Mouse (Mus musculus): ENCODE results near the gene Gale. TPM values are rescaled to one million over a fixed set of nuclear protein-coding genes. Genes with fewer than 3 reads are reported as not detected.

Gene Gale
- 38.7 and 39.2 TPM in 2 replicates for polyA plus RNA-seq (2016; fragmentation: Nextera tagmentation; extraction: Ambion mirVana)

DNA sequence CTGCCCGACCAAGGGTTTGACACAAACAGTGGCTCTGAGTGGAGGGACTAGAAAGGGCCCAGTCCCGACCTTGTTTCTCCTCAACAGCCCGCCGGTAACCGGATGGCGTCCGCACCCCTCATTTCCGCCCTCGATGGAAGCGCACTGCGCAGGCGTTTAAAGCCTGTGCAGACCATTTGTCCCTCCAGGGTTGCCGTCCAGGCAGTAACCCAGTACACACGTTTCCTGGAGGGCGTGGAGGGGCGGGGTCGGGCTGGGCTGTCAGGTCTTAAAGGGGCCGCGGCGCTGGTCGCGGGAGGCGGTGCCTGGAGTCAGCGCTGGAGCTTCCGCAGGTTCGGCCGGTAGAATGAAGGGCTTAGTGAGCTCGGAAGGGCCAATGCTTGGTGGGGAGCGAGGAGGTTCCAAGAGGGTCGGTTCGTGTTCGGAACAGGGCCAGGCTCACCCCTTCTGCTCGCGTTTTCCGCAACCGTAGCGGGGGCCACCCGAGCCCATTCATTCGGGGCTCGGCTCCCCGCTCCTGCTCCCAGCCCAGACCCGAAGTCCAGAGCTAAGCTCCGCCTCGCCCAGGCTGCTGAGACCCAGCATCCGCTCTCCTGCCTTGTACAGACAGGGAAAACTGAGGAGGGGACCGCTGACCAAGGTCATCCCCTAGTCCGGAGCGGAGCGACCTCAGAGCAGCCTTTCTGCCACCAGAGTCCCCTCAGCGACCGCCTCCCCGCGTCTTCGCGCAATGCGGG lies at the start of gene Gale:
Gene Gale (plus strand): TSS at position 271 of the 737 bp plus-strand sequence.
- WGBS: under 1% methylated on average over 56 of the region's 56 CpGs
- peaks cover 5% of the 10 kb centered on the region; the same call in 1 of the 2 replicates for H3K27me3 ChIP-seq (ENCODE audit: low read depth, poor library complexity, severe bottlenecking)
- H3K9me3 ChIP-seq (replicated peaks): no peaks in the 10 kb centered on the region
- H3K4me3 ChIP-seq: peak within 1 kb of the TSS; percentile 70
- DNase-seq (ENCODE audit: low spot score): peak; percentile 98
- peaks cover 31% of the 10 kb centered on the region for H3K4me1 ChIP-seq
- H3K27ac ChIP-seq: peak within 1 kb of the TSS; percentile 90
- H3K36me3 ChIP-seq: peaks cover 73% of the 10 kb centered on the region

DNA sequence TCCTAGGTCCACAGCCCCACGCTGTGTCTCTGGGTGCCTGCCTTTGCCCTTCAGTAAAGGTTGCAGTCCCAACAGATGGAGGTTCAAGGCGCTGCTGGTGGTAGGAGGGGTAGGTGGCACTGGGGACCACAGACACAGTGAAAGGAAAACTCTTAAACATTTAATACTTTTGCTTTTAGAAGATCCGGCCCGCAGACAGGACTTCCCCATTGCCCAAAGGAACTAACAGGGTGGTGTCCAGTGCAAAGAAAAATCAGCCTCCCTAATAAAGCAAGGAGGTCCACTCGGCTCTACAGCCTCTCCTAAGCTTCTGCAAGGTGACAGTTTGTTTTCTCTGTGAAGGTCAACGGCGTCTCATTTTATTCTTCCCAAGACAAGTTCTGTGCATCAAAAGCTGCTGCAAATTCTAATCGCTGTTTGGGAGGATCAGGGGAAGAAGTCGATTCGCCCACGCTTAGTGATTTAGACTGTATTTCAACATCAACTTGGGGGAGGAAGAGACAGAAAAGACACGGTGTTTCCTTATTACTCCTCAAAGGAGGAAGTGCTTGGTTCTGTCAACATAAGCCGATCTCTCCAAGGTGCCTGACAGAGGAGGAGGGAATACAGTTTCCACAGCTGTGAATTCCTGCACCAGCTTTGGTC lies 44.8 kb upstream of the Gale start:
- Histone ChIP-seq H3K4me3 (no peak overlapping the region), H3K4me1 (peaks cover 10% of the 10 kb centered on the region), H3K9me3 (replicated peaks) (no peaks in the 10 kb centered on the region), H3K36me3 (peaks cover 9% of the 10 kb centered on the region), H3K27me3 (ENCODE audit: low read depth, poor library complexity, severe bottlenecking) (no peaks in the 10 kb centered on the region), H3K27ac (no peak overlapping the region)
- 91% methylated on average over 13 of the region's 13 CpGs for whole genome bisulfite sequencing
- no peak for DNase-seq (ENCODE audit: low spot score)

DNA sequence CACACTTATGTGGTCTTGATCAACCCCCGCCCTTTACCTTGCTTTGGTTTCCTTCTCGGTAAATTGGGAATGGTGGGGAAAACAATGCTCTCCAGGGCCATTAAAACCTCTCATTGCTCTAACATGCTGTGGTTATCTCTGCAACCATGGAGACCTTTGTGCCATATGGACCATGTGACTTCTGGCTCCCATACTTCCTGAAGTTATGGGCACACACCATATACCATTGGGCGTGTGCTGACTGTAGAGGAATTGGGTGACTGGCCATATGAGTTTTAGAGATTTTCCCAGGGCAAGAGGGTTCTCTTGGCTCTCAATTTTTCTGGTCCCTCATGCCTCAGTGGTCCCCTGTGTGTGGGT lies 44.3 kb upstream of the Gale start:
- no peak overlapping the region for H3K27ac ChIP-seq
- peaks cover 12% of the 10 kb centered on the region for H3K36me3 ChIP-seq
- peaks cover 10% of the 10 kb centered on the region for H3K4me1 ChIP-seq
- H3K9me3 ChIP-seq (replicated peaks): no peaks in the 10 kb centered on the region
- 93% methylated on average over 3 of the region's 3 CpGs for WGBS
- DNase-seq (ENCODE audit: low spot score): no peak
- no peaks in the 10 kb centered on the region for H3K27me3 ChIP-seq (ENCODE audit: low read depth, poor library complexity, severe bottlenecking)
- no peak overlapping the region for H3K4me3 ChIP-seq

DNA sequence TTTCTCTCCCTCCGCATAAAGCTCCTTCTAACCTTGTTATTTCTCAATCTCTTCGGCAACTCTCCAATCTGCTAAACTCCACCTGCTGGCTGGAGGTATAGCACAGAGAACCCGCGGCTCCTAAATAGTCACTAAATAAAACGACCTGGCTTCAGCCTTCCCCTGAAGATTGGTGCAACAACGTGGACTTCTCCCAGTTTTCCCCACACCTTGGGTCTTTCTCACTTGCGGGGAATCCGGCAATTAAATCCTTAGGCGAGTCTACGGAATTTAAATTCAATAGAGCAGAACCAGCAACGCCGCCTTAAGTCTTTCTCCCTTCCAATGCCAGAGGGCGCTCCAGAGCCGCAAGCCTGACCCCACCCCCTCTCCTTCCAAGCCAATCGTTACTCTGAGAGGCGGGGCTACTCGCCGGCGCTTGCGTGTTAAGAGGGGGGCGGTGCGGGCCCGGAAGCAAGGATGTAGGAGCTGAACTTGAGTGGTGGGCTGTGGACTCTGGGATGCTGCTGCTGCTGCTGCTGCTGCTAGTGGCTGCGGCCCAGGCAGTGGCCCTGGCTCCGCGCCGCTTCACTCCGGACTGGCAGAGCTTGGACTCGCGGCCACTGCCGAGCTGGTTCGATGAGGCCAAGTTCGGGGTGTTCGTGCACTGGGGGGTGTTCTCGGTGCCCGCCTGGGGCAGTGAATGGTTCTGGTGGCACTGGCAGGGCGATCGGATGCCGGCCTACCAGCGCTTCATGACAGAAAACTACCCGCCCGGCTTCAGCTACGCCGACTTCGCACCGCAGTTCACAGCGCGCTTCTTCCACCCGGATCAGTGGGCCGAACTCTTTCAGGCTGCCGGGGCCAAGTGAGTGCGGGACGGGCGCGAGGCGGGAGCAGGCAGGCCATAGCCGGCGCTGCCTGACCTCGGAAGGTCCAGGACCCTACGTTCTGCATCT lies 43.0 kb upstream of the Gale start, which contains the start of gene Fuca1:
Gene Fuca1 (plus strand): TSS at position 432 of the 938 bp plus-strand sequence.
- no peaks in the 10 kb centered on the region for H3K27me3 ChIP-seq (ENCODE audit: low read depth, poor library complexity, severe bottlenecking)
- DNase-seq (ENCODE audit: low spot score): peak; percentile 94
- WGBS: 2% methylated on average over 60 of the region's 60 CpGs
- H3K4me1 ChIP-seq: peaks cover 10% of the 10 kb centered on the region
- peak within 1 kb of the TSS; percentile 83 for H3K27ac ChIP-seq
- H3K4me3 ChIP-seq: peak within 1 kb of the TSS; percentile 73
- H3K36me3 ChIP-seq: peaks cover 16% of the 10 kb centered on the region
- no peaks in the 10 kb centered on the region for H3K9me3 ChIP-seq (replicated peaks)

DNA sequence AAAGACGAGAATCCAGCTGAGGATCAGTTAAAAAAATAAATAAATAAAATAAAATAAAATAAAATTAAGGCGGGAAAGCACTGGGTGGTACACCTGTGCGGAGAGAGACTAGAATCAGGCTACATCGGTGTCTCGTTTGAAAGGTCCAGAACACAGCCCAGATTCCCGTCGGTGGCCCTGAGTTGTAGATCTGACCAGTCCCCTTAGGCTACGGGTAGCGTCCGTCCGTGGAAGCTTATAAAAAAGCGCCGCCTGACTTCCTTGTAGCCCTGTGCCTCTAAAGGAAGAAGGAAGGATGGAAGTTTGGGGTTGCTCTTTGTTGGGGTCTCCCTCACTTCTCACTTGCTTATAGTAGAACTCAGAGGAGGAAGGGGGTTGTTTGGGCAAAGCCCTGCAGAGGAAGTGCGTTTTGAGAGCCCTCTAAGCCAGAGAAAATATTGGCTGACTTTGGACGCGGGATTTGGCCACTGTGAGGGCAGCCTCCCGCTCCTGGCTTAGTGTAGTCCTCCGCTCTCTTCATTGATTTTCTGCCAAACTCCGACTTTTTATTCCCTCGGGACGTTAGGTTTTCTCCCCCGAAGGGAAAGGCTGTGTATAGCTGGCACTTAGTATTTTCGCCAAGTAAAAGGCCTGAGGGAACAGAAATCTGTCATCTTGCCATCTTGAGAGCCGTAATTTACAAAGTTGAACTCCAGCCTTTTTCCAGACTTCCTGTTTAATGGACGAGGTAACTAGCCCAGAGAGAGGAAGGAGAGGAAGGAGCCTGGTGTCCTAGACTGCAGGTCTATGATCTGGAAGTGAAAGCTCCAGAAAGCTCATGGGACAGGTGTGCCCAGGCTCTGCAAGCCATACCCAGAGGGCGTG lies 42.0 kb upstream of the Gale start:
- H3K4me3 ChIP-seq: peak overlapping the region; percentile 73
- peaks cover 10% of the 10 kb centered on the region for H3K4me1 ChIP-seq
- no peaks in the 10 kb centered on the region for H3K9me3 ChIP-seq (replicated peaks)
- DNase-seq (ENCODE audit: low spot score): peak; percentile 50
- H3K27me3 ChIP-seq (ENCODE audit: low read depth, poor library complexity, severe bottlenecking): no peaks in the 10 kb centered on the region
- 10% methylated on average over 26 of the region's 26 CpGs for WGBS
- H3K36me3 ChIP-seq: peaks cover 24% of the 10 kb centered on the region
- peak overlapping the region; percentile 83 for H3K27ac ChIP-seq

DNA sequence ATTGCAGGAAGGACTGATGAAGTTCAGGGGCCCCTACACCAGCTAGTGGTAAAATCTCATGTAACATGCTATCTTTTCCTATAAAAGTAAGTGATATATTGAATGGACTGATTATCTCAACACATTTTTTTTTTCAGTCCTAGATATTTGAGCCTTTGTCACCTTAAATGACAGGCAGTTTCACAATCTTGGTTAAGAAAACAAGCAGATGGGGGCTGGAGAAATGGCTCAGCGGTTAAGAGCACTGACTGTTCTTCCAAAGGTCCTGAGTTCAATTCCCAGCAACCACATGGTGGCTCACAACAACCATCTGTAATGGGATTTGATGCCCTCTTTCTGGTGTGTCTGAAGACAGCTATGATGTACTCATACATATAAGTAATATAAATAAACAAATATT lies 41.3 kb upstream of the Gale start:
- Histone ChIP-seq H3K9me3 (replicated peaks) (no peaks in the 10 kb centered on the region), H3K4me3 (no peak overlapping the region), H3K4me1 (peaks cover 10% of the 10 kb centered on the region), H3K36me3 (peaks cover 27% of the 10 kb centered on the region), H3K27ac (no peak overlapping the region), H3K27me3 (ENCODE audit: low read depth, poor library complexity, severe bottlenecking) (no peaks in the 10 kb centered on the region)
- no peak for DNase-seq (ENCODE audit: low spot score)
- WGBS: 91% methylated on average over 1 of the region's 1 CpGs

DNA sequence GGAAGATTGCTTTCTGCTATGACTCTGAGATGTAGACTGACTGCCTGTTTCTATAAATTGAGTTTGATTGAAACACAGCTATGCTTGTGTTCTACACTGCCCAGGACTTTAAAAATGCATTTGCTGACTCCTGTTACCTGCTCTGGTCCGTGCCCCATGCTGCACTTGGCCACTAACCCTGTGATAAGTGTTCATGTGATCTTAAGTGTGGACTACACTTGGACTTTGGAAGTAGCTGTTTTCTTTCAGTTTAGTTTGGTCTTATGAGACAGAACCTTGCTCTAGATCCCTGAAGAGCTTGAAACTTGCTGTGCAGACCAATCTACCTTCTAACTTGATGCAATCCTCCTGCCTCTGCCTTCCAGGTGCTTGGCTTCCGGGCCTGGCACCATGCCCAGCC lies 39.1 kb upstream of the Gale start:
- Histone ChIP-seq H3K4me1 (peaks cover 13% of the 10 kb centered on the region), H3K36me3 (peaks cover 27% of the 10 kb centered on the region), H3K27ac (no peak overlapping the region), H3K27me3 (ENCODE audit: low read depth, poor library complexity, severe bottlenecking) (no peaks in the 10 kb centered on the region), H3K9me3 (replicated peaks) (no peaks in the 10 kb centered on the region), H3K4me3 (no peak overlapping the region)
- no peak for DNase-seq (ENCODE audit: low spot score)
- WGBS: 86% methylated on average over 2 of the region's 2 CpGs

DNA sequence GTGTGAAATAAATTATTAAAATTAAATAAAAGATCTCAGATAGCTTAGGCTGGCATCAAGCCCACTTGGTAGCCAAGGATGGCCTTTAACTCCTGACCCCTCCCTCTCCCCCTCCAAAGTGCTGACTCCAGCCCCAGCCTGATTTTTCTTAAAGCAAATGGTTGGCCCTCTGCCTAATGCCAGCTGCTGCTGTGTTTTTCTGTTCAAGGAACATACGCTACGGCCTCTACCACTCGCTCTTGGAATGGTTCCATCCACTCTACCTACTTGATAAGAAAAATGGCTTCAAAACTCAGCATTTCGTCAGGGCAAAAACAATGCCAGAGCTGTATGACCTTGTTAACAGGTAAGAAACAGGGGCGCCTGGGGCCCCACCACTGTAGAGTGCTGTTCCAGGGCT lies 38.2 kb upstream of the Gale start:
- WGBS: 93% methylated on average over 5 of the region's 5 CpGs

DNA sequence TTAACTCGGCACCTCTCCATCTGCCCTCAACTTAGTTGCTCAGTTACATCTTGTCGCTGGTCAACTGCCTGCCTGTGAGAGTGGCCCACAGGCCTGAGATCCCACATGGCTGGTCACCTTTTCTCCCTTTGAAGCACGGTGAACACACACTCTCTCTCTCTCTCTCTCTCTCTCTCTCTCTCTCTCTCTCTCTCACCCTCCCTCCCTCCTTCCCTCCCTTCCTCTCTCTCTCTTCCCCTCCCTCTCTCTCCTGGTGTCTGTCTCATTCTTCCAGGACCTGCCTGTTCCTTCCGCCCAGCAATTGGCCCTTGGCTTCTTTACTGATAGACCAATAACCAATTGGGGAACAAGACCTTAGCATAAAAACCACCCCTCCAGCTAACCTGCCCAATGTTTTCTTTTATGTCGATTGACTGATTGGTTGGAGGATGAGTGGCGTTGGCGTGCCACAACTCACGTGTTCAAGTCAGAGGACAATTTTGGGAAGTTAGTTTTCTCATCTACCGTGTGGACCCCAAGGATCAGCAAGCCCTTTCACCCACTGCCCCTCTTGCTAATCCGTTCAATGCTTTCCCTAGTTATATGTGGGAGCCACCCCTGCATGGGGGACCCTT lies 37.2 kb upstream of the Gale start:
- Histone ChIP-seq H3K27ac (no peak overlapping the region), H3K4me3 (no peak overlapping the region), H3K4me1 (peaks cover 12% of the 10 kb centered on the region), H3K9me3 (replicated peaks) (no peaks in the 10 kb centered on the region), H3K36me3 (peaks cover 39% of the 10 kb centered on the region), H3K27me3 (ENCODE audit: low read depth, poor library complexity, severe bottlenecking) (no peaks in the 10 kb centered on the region)
- no peak for DNase-seq (ENCODE audit: low spot score)
- whole genome bisulfite sequencing: 86% methylated on average over 10 of the region's 10 CpGs

More for the DNA sequence above, 38.2 kb upstream of the Gale start:
- H3K9me3 ChIP-seq (replicated peaks): no peaks in the 10 kb centered on the region
- peaks cover 13% of the 10 kb centered on the region for H3K4me1 ChIP-seq
- no peak overlapping the region for H3K4me3 ChIP-seq
- DNase-seq (ENCODE audit: low spot score): no peak
- H3K27me3 ChIP-seq (ENCODE audit: low read depth, poor library complexity, severe bottlenecking): no peaks in the 10 kb centered on the region
- H3K36me3 ChIP-seq: peaks cover 29% of the 10 kb centered on the region
- H3K27ac ChIP-seq: no peak overlapping the region

DNA sequence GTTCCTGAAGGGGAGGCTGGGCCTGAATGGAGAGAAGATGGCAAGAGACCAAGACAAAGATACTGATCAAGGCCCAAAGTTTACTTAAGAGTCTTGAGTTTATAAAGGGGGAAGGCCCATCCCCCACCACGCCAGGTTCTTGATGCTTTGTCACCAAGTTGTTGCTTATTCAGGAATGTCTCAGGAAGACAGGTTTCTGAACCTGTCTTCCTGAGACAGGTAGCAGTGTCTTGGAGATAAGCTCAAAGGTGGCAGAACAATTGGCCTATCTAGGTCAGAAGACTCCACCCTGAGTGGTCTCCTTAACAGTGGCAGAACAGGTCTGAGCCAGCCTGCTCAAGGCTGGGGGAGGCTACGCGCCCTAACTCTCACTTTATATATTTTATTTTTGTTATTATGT lies 36.7 kb upstream of the Gale start:
- no peaks in the 10 kb centered on the region for H3K27me3 ChIP-seq (ENCODE audit: low read depth, poor library complexity, severe bottlenecking)

DNA sequence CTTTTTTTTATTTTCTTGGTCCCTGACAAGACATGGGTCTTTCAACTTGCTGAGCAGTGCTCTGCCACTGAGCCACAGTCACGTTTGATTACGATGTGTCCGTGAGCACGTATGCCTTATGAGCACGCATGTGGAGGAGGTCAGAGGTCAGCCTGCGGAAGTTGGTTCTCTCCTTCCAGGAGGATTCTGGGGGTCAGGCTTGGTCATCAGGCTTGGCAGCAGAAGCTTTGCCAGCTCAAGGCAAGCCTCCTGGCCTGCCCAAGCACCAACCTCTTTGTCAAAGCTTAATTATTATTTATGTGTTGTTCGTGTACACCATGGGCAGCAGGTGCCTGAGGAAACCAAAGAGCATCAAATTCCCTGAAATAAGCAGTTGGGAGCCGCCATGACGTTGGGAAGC lies 35.2 kb upstream of the Gale start:
- peaks cover 45% of the 10 kb centered on the region for H3K36me3 ChIP-seq
- H3K9me3 ChIP-seq (replicated peaks): no peaks in the 10 kb centered on the region
- no peak overlapping the region for H3K4me3 ChIP-seq
- H3K4me1 ChIP-seq: 0 out of 2 replicates have a peak, but pooled peaks cover 3% of the 10 kb centered on the region
- H3K27me3 ChIP-seq (ENCODE audit: low read depth, poor library complexity, severe bottlenecking): no peaks in the 10 kb centered on the region
- H3K27ac ChIP-seq: no peak overlapping the region
- no peak for DNase-seq (ENCODE audit: low spot score)
- WGBS: 88% methylated on average over 9 of the region's 9 CpGs

More for the DNA sequence above, 36.7 kb upstream of the Gale start:
- WGBS: 91% methylated on average over 3 of the region's 3 CpGs
- H3K4me1 ChIP-seq: peaks cover 6% of the 10 kb centered on the region
- H3K36me3 ChIP-seq: peaks cover 41% of the 10 kb centered on the region
- no peak overlapping the region for H3K27ac ChIP-seq
- no peaks in the 10 kb centered on the region for H3K9me3 ChIP-seq (replicated peaks)
- no peak overlapping the region for H3K4me3 ChIP-seq
- DNase-seq (ENCODE audit: low spot score): no peak

All from limb, embryonic 10.5 days (tissue).